Mouse (Mus musculus): Measurements from ENCODE around the gene Tiam1. TPM values are rescaled to one million over a fixed set of nuclear protein-coding genes. Genes with fewer than 3 reads are reported as not detected.

The Tiam1 gene
- polyA plus RNA-seq, 1 experiment from 2014 or later, result 24.9 TPM

GRCm38 (mm10) chr16:90141556-90141955 is 2.0 kb downstream of the Tiam1 start:
- Histone ChIP-seq H3K4me2 (peak overlapping the region; percentile 69), H3K36me3 (ENCODE audit: control insufficient read depth, insufficient read depth, low read length) (0 out of 2 replicates have a peak, but pooled peaks cover 2% of the 10 kb centered on the region), H3K9me3 (replicated peaks; ENCODE audit: control insufficient read depth, low read length) (no peaks in the 10 kb centered on the region; the same call in 1 of the 2 replicates), H3K27me3 (ENCODE audit: control insufficient read depth, insufficient read depth, low read length) (no peaks in the 10 kb centered on the region), H3K4me1 (ENCODE audit: control insufficient read depth, insufficient read depth, low read length) (peaks cover 20% of the 10 kb centered on the region), H3K4me3 (ENCODE audit: low read depth, low read length) (no peak overlapping the region), H3K9ac (ENCODE audit: low read depth, low read length) (no peak overlapping the region), H3K27ac (ENCODE audit: low read depth, low read length) (no peak overlapping the region)
- WGBS (ENCODE audit: insufficient replicate concordance), result 40% methylated on average over 9 of the region's 9 CpGs
- ATAC-seq (replicated peaks; ENCODE audit: insufficient number of reproducible peaks, low FRiP score, low TSS enrichment), result no peak

GRCm38 (mm10) chr16:90140571-90140970 is 3.0 kb downstream of the Tiam1 start:
- H3K4me1 ChIP-seq (ENCODE audit: control insufficient read depth, insufficient read depth, low read length), result peaks cover 20% of the 10 kb centered on the region

GRCm38 (mm10) chr16:90139696-90140095 is 3.9 kb downstream of the Tiam1 start:
- Histone ChIP-seq H3K36me3 (ENCODE audit: control insufficient read depth, insufficient read depth, low read length) (0 out of 2 replicates have a peak, but pooled peaks cover 2% of the 10 kb centered on the region), H3K9ac (ENCODE audit: low read depth, low read length) (no peak overlapping the region), H3K9me3 (replicated peaks; ENCODE audit: control insufficient read depth, low read length) (no peaks in the 10 kb centered on the region; the same call in 1 of the 2 replicates), H3K4me3 (ENCODE audit: low read depth, low read length) (no peak overlapping the region), H3K4me1 (ENCODE audit: control insufficient read depth, insufficient read depth, low read length) (peaks cover 17% of the 10 kb centered on the region), H3K27me3 (ENCODE audit: control insufficient read depth, insufficient read depth, low read length) (no peaks in the 10 kb centered on the region), H3K4me2 (no peak overlapping the region), H3K27ac (ENCODE audit: low read depth, low read length) (no peak overlapping the region)
- ATAC-seq (replicated peaks; ENCODE audit: insufficient number of reproducible peaks, low FRiP score, low TSS enrichment), result no peak
- WGBS (ENCODE audit: insufficient replicate concordance), result 37% methylated on average over 9 of the region's 9 CpGs

More at GRCm38 (mm10) chr16:90140571-90140970, 3.0 kb downstream of the Tiam1 start:
- Histone ChIP-seq H3K36me3 (ENCODE audit: control insufficient read depth, insufficient read depth, low read length) (0 out of 2 replicates have a peak, but pooled peaks cover 2% of the 10 kb centered on the region), H3K4me2 (no peak overlapping the region), H3K9ac (ENCODE audit: low read depth, low read length) (no peak overlapping the region), H3K27ac (ENCODE audit: low read depth, low read length) (no peak overlapping the region), H3K27me3 (ENCODE audit: control insufficient read depth, insufficient read depth, low read length) (no peaks in the 10 kb centered on the region), H3K4me3 (ENCODE audit: low read depth, low read length) (no peak overlapping the region), H3K9me3 (replicated peaks; ENCODE audit: control insufficient read depth, low read length) (no peaks in the 10 kb centered on the region; the same call in 1 of the 2 replicates)
- ATAC-seq (replicated peaks; ENCODE audit: insufficient number of reproducible peaks, low FRiP score, low TSS enrichment), result no peak
- 85% methylated on average over 10 of the region's 10 CpGs for WGBS (ENCODE audit: insufficient replicate concordance)

GRCm38 (mm10) chr16:90138151-90138550 is 5.4 kb downstream of the Tiam1 start:
- Histone ChIP-seq H3K9ac (ENCODE audit: low read depth, low read length) (no peak overlapping the region), H3K9me3 (replicated peaks; ENCODE audit: control insufficient read depth, low read length) (no peaks in the 10 kb centered on the region; the same call in 1 of the 2 replicates), H3K4me2 (no peak overlapping the region), H3K36me3 (ENCODE audit: control insufficient read depth, insufficient read depth, low read length) (0 out of 2 replicates have a peak, but pooled peaks cover 2% of the 10 kb centered on the region), H3K4me1 (ENCODE audit: control insufficient read depth, insufficient read depth, low read length) (peaks cover 15% of the 10 kb centered on the region), H3K4me3 (ENCODE audit: low read depth, low read length) (no peak overlapping the region), H3K27ac (ENCODE audit: low read depth, low read length) (no peak overlapping the region), H3K27me3 (ENCODE audit: control insufficient read depth, insufficient read depth, low read length) (no peaks in the 10 kb centered on the region)
- ATAC-seq (replicated peaks; ENCODE audit: insufficient number of reproducible peaks, low FRiP score, low TSS enrichment), result no peak
- WGBS (ENCODE audit: insufficient replicate concordance), result 52% methylated on average over 12 of the region's 12 CpGs

- Histone ChIP-seq H3K4me3 (ENCODE audit: low read depth, low read length) (no peak overlapping the region), H3K4me1 (ENCODE audit: control insufficient read depth, insufficient read depth, low read length) (peaks cover 18% of the 10 kb centered on the region), H3K4me2 (no peak overlapping the region), H3K27me3 (ENCODE audit: control insufficient read depth, insufficient read depth, low read length) (no peaks in the 10 kb centered on the region), H3K36me3 (ENCODE audit: control insufficient read depth, insufficient read depth, low read length) (0 out of 2 replicates have a peak, but pooled peaks cover 2% of the 10 kb centered on the region), H3K27ac (ENCODE audit: low read depth, low read length) (no peak overlapping the region), H3K9me3 (replicated peaks; ENCODE audit: control insufficient read depth, low read length) (no peaks in the 10 kb centered on the region; the same call in 1 of the 2 replicates), H3K9ac (ENCODE audit: low read depth, low read length) (no peak overlapping the region)
- WGBS (ENCODE audit: insufficient replicate concordance), result 94% methylated on average over 23 of the region's 23 CpGs
- no peak for ATAC-seq (replicated peaks; ENCODE audit: insufficient number of reproducible peaks, low FRiP score, low TSS enrichment)
These were observed 6.4 kb downstream of the Tiam1 start for GRCm38 (mm10) chr16:90137175-90137574.

GRCm38 (mm10) chr16:90135580-90135979 is 8.0 kb downstream of the Tiam1 start:
- Histone ChIP-seq H3K27ac (ENCODE audit: low read depth, low read length) (no peak overlapping the region), H3K4me2 (no peak overlapping the region), H3K9me3 (replicated peaks; ENCODE audit: control insufficient read depth, low read length) (no peaks in the 10 kb centered on the region; the same call in 1 of the 2 replicates), H3K4me3 (ENCODE audit: low read depth, low read length) (no peak overlapping the region), H3K9ac (ENCODE audit: low read depth, low read length) (no peak overlapping the region), H3K4me1 (ENCODE audit: control insufficient read depth, insufficient read depth, low read length) (peaks cover 14% of the 10 kb centered on the region; the same call in 1 of the 2 replicates), H3K36me3 (ENCODE audit: control insufficient read depth, insufficient read depth, low read length) (0 out of 2 replicates have a peak, but pooled peaks cover 2% of the 10 kb centered on the region), H3K27me3 (ENCODE audit: control insufficient read depth, insufficient read depth, low read length) (no peaks in the 10 kb centered on the region)
- 91% methylated on average over 3 of the region's 3 CpGs for WGBS (ENCODE audit: insufficient replicate concordance)
- no peak for ATAC-seq (replicated peaks; ENCODE audit: insufficient number of reproducible peaks, low FRiP score, low TSS enrichment)

GRCm38 (mm10) chr16:90134351-90134750 is 9.2 kb downstream of the Tiam1 start:
- Histone ChIP-seq H3K36me3 (ENCODE audit: control insufficient read depth, insufficient read depth, low read length) (0 out of 2 replicates have a peak, but pooled peaks cover 2% of the 10 kb centered on the region), H3K9me3 (replicated peaks; ENCODE audit: control insufficient read depth, low read length) (no peaks in the 10 kb centered on the region; the same call in 1 of the 2 replicates), H3K4me3 (ENCODE audit: low read depth, low read length) (no peak overlapping the region), H3K27ac (ENCODE audit: low read depth, low read length) (no peak overlapping the region), H3K4me1 (ENCODE audit: control insufficient read depth, insufficient read depth, low read length) (peaks cover 10% of the 10 kb centered on the region; the same call in 1 of the 2 replicates), H3K27me3 (ENCODE audit: control insufficient read depth, insufficient read depth, low read length) (no peaks in the 10 kb centered on the region), H3K9ac (ENCODE audit: low read depth, low read length) (no peak overlapping the region), H3K4me2 (no peak overlapping the region)
- no peak for ATAC-seq (replicated peaks; ENCODE audit: insufficient number of reproducible peaks, low FRiP score, low TSS enrichment)
- 87% methylated on average over 7 of the region's 7 CpGs for WGBS (ENCODE audit: insufficient replicate concordance)

- 62% methylated on average over 7 of the region's 7 CpGs for WGBS (ENCODE audit: insufficient replicate concordance)
- Histone ChIP-seq H3K4me1 (ENCODE audit: control insufficient read depth, insufficient read depth, low read length) (peaks cover 21% of the 10 kb centered on the region), H3K27me3 (ENCODE audit: control insufficient read depth, insufficient read depth, low read length) (no peaks in the 10 kb centered on the region), H3K27ac (ENCODE audit: low read depth, low read length) (no peak overlapping the region), H3K4me3 (ENCODE audit: low read depth, low read length) (no peak overlapping the region), H3K4me2 (no peak overlapping the region), H3K9ac (ENCODE audit: low read depth, low read length) (no peak overlapping the region), H3K36me3 (ENCODE audit: control insufficient read depth, insufficient read depth, low read length) (0 out of 2 replicates have a peak, but pooled peaks cover 2% of the 10 kb centered on the region), H3K9me3 (replicated peaks; ENCODE audit: control insufficient read depth, low read length) (no peaks in the 10 kb centered on the region; the same call in 1 of the 2 replicates)
- no peak for ATAC-seq (replicated peaks; ENCODE audit: insufficient number of reproducible peaks, low FRiP score, low TSS enrichment)
These were observed 10.8 kb downstream of the Tiam1 start for GRCm38 (mm10) chr16:90132816-90133215.

GRCm38 (mm10) chr16:90132331-90132730 is 11.2 kb downstream of the Tiam1 start:
- Histone ChIP-seq H3K4me3 (ENCODE audit: low read depth, low read length) (no peak overlapping the region), H3K9ac (ENCODE audit: low read depth, low read length) (no peak overlapping the region), H3K4me2 (no peak overlapping the region), H3K9me3 (replicated peaks; ENCODE audit: control insufficient read depth, low read length) (no peaks in the 10 kb centered on the region; the same call in 1 of the 2 replicates), H3K4me1 (ENCODE audit: control insufficient read depth, insufficient read depth, low read length) (peaks cover 23% of the 10 kb centered on the region), H3K36me3 (ENCODE audit: control insufficient read depth, insufficient read depth, low read length) (0 out of 2 replicates have a peak, but pooled peaks cover 1% of the 10 kb centered on the region), H3K27ac (ENCODE audit: low read depth, low read length) (no peak overlapping the region), H3K27me3 (ENCODE audit: control insufficient read depth, insufficient read depth, low read length) (no peaks in the 10 kb centered on the region)
- no peak for ATAC-seq (replicated peaks; ENCODE audit: insufficient number of reproducible peaks, low FRiP score, low TSS enrichment)
- 34% methylated on average over 10 of the region's 10 CpGs for WGBS (ENCODE audit: insufficient replicate concordance)
